Mouse (Mus musculus) kidney, postnatal 4 days (tissue): Measurements from ENCODE around the gene Tpbpb.
A peak's percentile ranks its signal among the peaks of the same experiment; 100 is the strongest.
"Not testable (repeated sequence)": the region's sequence is repeated elsewhere in the genome, so short reads cannot be mapped to it uniquely, and the experiment has no call there.

Experiments
- DNase-seq, 2 experiments: peaks; one replicate each; pipeline ENCODE4 v3.0.0; 2021; ENCODE audit warnings: mixed read lengths in 2 of 2

Tpbpb gene

DNA sequence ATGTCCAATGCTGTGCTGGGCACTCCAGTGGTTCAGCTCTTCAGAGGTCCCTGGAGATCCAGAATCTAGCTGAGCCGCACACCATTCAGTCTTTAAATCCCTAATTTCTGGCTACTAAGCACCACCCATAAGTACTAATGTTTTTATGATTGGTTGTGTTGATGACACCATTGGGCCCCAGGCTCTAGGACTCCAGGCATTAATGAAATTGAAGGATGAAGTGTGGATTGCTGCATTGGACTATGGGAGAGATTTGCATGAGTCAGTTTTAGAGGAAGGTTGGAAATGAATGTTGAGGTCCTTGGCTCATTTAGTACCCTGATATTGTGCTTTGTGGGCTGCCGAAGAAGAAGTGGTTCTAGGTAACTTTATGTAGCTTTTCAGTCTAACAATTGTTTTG, at the start of gene Tpbpb:
Gene Tpbpb (minus strand): TSS at position 101 of the 400 bp plus-strand sequence.
- DNase-seq = not testable (repeated sequence)

DNA sequence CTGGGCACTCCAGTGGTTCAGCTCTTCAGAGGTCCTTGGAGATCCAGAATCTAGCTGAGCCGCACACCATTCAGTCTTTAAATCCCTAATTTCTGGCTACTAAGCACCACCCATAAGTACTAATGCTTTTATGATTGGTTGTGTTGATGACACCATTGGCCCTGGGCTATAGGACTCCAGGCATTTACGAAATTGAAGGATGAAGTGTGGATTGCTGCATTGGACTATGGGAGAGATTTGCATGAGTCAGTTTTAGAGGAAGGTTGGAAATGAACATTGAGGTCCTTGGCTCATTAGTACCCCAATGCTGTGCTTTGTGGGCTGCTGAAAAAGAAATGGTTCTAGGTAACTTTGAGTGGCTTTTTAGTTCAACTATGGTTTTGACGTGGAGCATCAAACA, 37.2 kb upstream of the Tpbpb start, which contains the start of gene Tpbpa:
Gene Tpbpa (minus strand): TSS at position 101 of the 400 bp plus-strand sequence.
- DNase-seq = not testable (repeated sequence)

DNA sequence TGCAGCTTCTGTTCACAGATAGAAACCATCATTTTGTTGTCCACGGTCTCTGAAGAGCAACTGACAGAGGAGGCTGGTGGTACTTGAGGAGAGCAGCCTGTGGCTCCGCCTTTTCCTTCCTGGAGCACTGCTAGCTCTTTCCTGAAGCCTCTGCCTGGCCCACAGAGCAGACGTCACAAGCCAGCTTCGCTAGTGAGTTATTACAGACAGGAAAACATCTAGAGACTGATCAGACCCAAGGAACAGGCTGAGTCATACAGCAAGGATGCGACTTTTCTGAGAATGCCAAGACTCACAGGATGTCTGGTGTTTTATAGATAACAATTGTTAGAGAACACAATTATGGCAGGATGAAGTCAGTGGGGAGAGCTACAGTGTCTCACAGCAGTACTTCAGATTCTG, 31.8 kb upstream of the Tpbpb start, which contains the start of the genes Gm49391 and Ctla2a:
Gene Gm49391 (minus strand): TSS at position 72 of the 402 bp plus-strand sequence.
Gene Ctla2a (minus strand): TSS at position 126 of the 402 bp plus-strand sequence.
- DNase-seq = peak; percentile 26 to 45

DNA sequence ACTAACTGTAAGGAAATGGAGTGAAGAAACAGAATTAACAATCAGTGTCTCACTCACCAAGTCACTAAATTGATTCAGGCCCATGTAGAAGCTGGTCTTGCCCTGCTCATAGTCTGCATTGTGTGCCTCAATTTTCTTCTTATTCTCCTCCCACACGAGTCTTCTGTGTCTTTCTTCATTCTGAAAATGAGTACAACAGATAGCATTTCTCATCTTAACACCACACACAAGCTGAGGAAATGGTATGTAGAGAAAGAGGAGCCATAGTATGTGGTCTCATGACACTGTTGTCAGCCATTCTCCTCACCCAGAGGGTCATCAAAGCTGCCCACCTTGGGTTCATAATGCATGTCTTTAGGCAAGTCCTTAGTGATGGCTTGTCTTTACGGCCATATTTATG, 30.8 kb upstream of the Tpbpb start, which contains the start of gene Gm49393:
Gene Gm49393 (minus strand): TSS at position 101 of the 400 bp plus-strand sequence.
- DNase-seq = not testable (repeated sequence)

DNA sequence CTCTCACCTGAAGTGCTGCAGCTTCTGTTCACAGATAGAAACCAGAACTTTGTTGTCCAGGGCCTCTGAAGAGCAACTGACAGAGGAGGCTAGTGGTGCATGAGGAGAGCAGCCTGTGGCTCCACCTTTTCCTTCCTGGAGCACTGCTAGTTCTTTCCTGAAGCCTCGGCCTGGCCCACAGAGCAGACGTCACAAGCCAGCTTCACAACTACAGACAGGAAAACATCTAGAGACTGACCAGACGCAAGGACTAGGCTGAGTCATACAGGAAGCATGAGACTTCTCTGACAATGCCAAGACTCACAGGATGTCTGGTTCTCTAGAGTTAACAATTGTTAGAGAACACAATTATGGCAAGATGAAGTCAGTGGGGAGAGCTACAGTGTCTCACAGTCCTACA, 7.4 kb downstream of the Tpbpb start, which contains the start of gene Ctla2b:
Gene Ctla2b (minus strand): TSS at position 120 of the 400 bp plus-strand sequence.
- DNase-seq = peak; percentile 18 to 39

DNA sequence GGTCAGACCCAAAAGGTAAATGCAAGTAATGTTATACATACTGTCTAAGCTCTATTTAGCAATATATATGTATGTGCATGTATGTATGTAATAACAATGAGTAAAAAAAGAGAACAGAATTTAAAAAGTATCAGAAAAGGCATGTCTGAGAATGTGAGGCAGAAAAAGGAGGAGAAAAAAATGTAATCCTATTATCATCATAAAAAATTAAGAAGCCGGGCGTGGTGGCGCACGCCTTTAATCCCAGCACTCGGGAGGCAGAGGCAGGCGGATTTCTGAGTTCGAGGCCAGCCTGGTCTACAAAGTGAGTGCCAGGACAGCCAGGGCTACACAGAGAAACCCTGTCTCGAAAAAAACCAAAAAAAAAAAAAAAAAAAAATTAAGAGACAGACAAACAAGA, 7.9 kb downstream of the Tpbpb start, which contains the start of gene Gm49392:
Gene Gm49392 (minus strand): TSS at position 101 of the 400 bp plus-strand sequence.
- not testable (repeated sequence) for DNase-seq

DNA sequence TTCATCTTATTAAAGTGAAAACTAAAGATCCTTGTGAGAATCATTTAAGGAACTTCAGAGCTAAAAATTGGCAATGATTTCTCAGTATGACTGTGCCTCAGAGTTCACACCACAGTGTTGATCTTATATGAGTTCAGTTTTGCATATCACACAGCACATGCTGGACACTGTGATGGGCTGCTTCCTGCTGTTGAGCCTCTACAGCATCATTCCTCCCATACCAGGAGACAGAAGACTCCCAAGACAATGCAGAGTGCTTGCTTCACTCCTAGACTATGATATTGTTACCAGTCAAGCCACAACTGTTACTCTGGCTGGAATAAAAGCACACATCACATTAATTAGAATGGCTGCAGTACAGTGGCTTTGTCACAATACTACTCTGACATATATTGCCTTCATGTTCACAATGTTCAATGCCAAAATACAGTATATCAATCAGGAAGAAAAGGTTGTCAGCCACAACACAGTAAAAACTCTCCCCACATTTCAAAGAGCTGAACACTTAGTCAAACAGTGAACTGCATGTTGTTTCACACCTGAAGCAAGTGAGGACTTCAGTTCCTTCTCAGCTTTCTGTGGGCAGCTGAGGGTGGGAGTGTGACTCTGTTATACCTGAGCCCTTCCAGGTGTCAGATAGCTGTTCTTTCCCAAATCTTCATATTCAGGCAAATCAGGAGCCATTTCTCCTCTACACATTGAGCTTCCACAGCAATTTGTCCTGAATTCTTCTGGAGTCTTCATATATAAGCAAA, 9.1 kb downstream of the Tpbpb start:
- no peak for DNase-seq

DNA sequence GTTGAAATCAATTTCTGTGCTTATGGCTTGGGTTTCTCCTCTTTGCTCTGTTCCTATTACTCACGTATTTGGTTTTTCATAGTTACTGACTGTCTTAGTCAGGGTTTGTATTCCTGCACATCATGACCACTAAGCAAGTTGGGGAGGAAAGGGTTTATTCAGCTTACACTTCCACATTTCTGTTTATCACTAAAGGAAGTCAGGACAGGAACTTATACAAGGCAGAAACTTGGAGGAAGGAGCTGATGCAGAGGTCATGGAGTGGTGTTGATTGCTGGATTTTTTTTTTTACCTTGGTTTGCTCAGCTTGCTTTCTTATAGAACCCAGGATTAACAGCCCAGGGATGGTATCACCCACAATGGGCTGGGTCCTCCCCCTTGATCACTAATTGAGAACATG, 12.4 kb downstream of the Tpbpb start:
- DNase-seq = no peak

DNA sequence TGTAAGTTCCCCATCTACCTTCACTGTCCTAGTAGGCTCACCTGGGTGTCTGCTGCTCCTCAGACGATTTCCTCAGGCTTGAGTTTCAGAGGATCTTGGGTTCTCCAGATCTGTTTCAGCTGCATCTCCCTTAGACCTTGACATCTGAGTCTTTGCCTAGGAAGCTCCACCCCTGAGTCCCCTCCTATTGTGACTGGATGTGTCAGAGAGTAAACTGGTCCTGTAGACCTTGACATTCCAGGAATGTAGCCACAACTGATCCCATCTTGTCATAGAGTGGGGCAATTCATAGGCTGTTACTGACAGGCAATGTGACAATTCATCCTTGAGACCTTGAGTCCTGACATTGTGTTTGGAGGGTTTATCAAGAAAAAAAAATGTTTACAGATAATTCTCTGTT, 40.4 kb downstream of the Tpbpb start, which contains the start of gene 4930486L24Rik:
Gene 4930486L24Rik (minus strand): TSS at position 195 of the 400 bp plus-strand sequence.
- DNase-seq = no peak
